Mouse (Mus musculus): ENCODE results near the gene Aco2. TPM values are rescaled to one million over a fixed set of nuclear protein-coding genes. Genes with fewer than 3 reads are reported as not detected.
A peak's percentile ranks its signal among the peaks of the same experiment; 100 is the strongest.

The Aco2 gene
- polyA plus RNA-seq, 1 experiment from 2014 or later, result 180 TPM

GRCm38 (mm10) chr15:81937098-81937972 lies 65.2 kb downstream of the Aco2 start:
- peak; percentile 37; the same call in 1 of the 2 replicates for ATAC-seq (ENCODE audit: low read depth)

GRCm38 (mm10) chr15:81938246-81938645 lies 66.1 kb downstream of the Aco2 start:
- H3K27me3 ChIP-seq (ENCODE audit: control insufficient read depth, insufficient read depth, low read depth, low read length), result no peaks in the 10 kb centered on the region; the same call in 1 of the 2 replicates
- no peak overlapping the region for H3K9ac ChIP-seq (ENCODE audit: low read length)
- H3K4me3 ChIP-seq (ENCODE audit: low read length), result no peak overlapping the region
- no peaks in the 10 kb centered on the region for H3K9me3 ChIP-seq (ENCODE audit: control insufficient read depth, low read length)
- WGBS, result 20% methylated on average over 2 of the region's 2 CpGs
- ATAC-seq (ENCODE audit: low read depth), result peak; percentile 39; the same call in 1 of the 2 replicates
- H3K27ac ChIP-seq (ENCODE audit: low read length), result no peak overlapping the region
- H3K4me2 ChIP-seq (ENCODE audit: low read depth, low read length), result no peak overlapping the region
- peaks cover 17% of the 10 kb centered on the region for H3K4me1 ChIP-seq (replicated peaks; ENCODE audit: control insufficient read depth, insufficient read depth, low read length)
- no peaks in the 10 kb centered on the region for H3K36me3 ChIP-seq (ENCODE audit: control insufficient read depth, insufficient read depth, low read length)

More at GRCm38 (mm10) chr15:81937098-81937972, 65.2 kb downstream of the Aco2 start:
- Histone ChIP-seq H3K27me3 (ENCODE audit: control insufficient read depth, insufficient read depth, low read depth, low read length) (no peaks in the 10 kb centered on the region; the same call in 1 of the 2 replicates), H3K4me2 (ENCODE audit: low read depth, low read length) (peak overlapping the region; percentile 66), H3K36me3 (ENCODE audit: control insufficient read depth, insufficient read depth, low read length) (no peaks in the 10 kb centered on the region), H3K4me3 (ENCODE audit: low read length) (peak overlapping the region; percentile 36), H3K4me1 (replicated peaks; ENCODE audit: control insufficient read depth, insufficient read depth, low read length) (peaks cover 17% of the 10 kb centered on the region), H3K27ac (ENCODE audit: low read length) (peak overlapping the region; percentile 36; the same call in 1 of the 2 replicates), H3K9me3 (ENCODE audit: control insufficient read depth, low read length) (no peaks in the 10 kb centered on the region), H3K9ac (ENCODE audit: low read length) (peak overlapping the region; percentile 61)
- 10% methylated on average over 19 of the region's 19 CpGs for WGBS

GRCm38 (mm10) chr15:81939157-81939715 lies 67.1 kb downstream of the Aco2 start:
- 80% methylated on average over 10 of the region's 10 CpGs for WGBS
- H3K36me3 ChIP-seq (ENCODE audit: control insufficient read depth, insufficient read depth, low read length), result no peaks in the 10 kb centered on the region
- no peak for ATAC-seq (ENCODE audit: low read depth)
- no peaks in the 10 kb centered on the region; the same call in 1 of the 2 replicates for H3K27me3 ChIP-seq (ENCODE audit: control insufficient read depth, insufficient read depth, low read depth, low read length)
- H3K4me2 ChIP-seq (ENCODE audit: low read depth, low read length), result no peak overlapping the region
- no peak overlapping the region for H3K27ac ChIP-seq (ENCODE audit: low read length)
- no peak overlapping the region for H3K9ac ChIP-seq (ENCODE audit: low read length)
- no peaks in the 10 kb centered on the region for H3K9me3 ChIP-seq (ENCODE audit: control insufficient read depth, low read length)
- no peak overlapping the region for H3K4me3 ChIP-seq (ENCODE audit: low read length)
- peaks cover 17% of the 10 kb centered on the region for H3K4me1 ChIP-seq (replicated peaks; ENCODE audit: control insufficient read depth, insufficient read depth, low read length)

- H3K9me3 ChIP-seq (ENCODE audit: control insufficient read depth, low read length), result no peaks in the 10 kb centered on the region
- H3K9ac ChIP-seq (ENCODE audit: low read length), result no peak overlapping the region
- ATAC-seq (ENCODE audit: low read depth), result no peak
- H3K4me3 ChIP-seq (ENCODE audit: low read length), result no peak overlapping the region
- H3K4me1 ChIP-seq (replicated peaks; ENCODE audit: control insufficient read depth, insufficient read depth, low read length), result peaks cover 17% of the 10 kb centered on the region
- WGBS, result 77% methylated on average over 4 of the region's 4 CpGs
- no peak overlapping the region for H3K27ac ChIP-seq (ENCODE audit: low read length)
- H3K4me2 ChIP-seq (ENCODE audit: low read depth, low read length), result no peak overlapping the region
- no peaks in the 10 kb centered on the region for H3K36me3 ChIP-seq (ENCODE audit: control insufficient read depth, insufficient read depth, low read length)
- H3K27me3 ChIP-seq (ENCODE audit: control insufficient read depth, insufficient read depth, low read depth, low read length), result no peaks in the 10 kb centered on the region; the same call in 1 of the 2 replicates
These were observed 67.7 kb downstream of the Aco2 start for GRCm38 (mm10) chr15:81939774-81940173.

GRCm38 (mm10) chr15:81940219-81940618 lies 68.1 kb downstream of the Aco2 start:
- H3K27ac ChIP-seq (ENCODE audit: low read length), result no peak overlapping the region
- no peaks in the 10 kb centered on the region for H3K9me3 ChIP-seq (ENCODE audit: control insufficient read depth, low read length)
- 82% methylated on average over 5 of the region's 5 CpGs for WGBS
- peaks cover 17% of the 10 kb centered on the region for H3K4me1 ChIP-seq (replicated peaks; ENCODE audit: control insufficient read depth, insufficient read depth, low read length)
- no peaks in the 10 kb centered on the region; the same call in 1 of the 2 replicates for H3K27me3 ChIP-seq (ENCODE audit: control insufficient read depth, insufficient read depth, low read depth, low read length)
- ATAC-seq (ENCODE audit: low read depth), result no peak
- no peak overlapping the region for H3K4me2 ChIP-seq (ENCODE audit: low read depth, low read length)
- H3K4me3 ChIP-seq (ENCODE audit: low read length), result no peak overlapping the region
- no peaks in the 10 kb centered on the region for H3K36me3 ChIP-seq (ENCODE audit: control insufficient read depth, insufficient read depth, low read length)
- H3K9ac ChIP-seq (ENCODE audit: low read length), result no peak overlapping the region

GRCm38 (mm10) chr15:81941010-81941409 lies 68.9 kb downstream of the Aco2 start:
- H3K27ac ChIP-seq (ENCODE audit: low read length), result no peak overlapping the region
- H3K36me3 ChIP-seq (ENCODE audit: control insufficient read depth, insufficient read depth, low read length), result no peaks in the 10 kb centered on the region
- no peaks in the 10 kb centered on the region for H3K9me3 ChIP-seq (ENCODE audit: control insufficient read depth, low read length)
- no peak overlapping the region for H3K4me3 ChIP-seq (ENCODE audit: low read length)
- no peak overlapping the region for H3K4me2 ChIP-seq (ENCODE audit: low read depth, low read length)
- no peaks in the 10 kb centered on the region; the same call in 1 of the 2 replicates for H3K27me3 ChIP-seq (ENCODE audit: control insufficient read depth, insufficient read depth, low read depth, low read length)
- H3K9ac ChIP-seq (ENCODE audit: low read length), result no peak overlapping the region
- peaks cover 17% of the 10 kb centered on the region for H3K4me1 ChIP-seq (replicated peaks; ENCODE audit: control insufficient read depth, insufficient read depth, low read length)
- WGBS, result 86% methylated on average over 2 of the region's 2 CpGs
- no peak for ATAC-seq (ENCODE audit: low read depth)

- no peak; the same call in 1 of the 2 replicates for ATAC-seq (ENCODE audit: low read depth)
These were observed 71.2 kb downstream of the Aco2 start for GRCm38 (mm10) chr15:81943176-81943749.

GRCm38 (mm10) chr15:81949076-81949475 lies 77.0 kb downstream of the Aco2 start:
- Histone ChIP-seq H3K36me3 (ENCODE audit: control insufficient read depth, insufficient read depth, low read length) (peaks cover 7% of the 10 kb centered on the region), H3K9me3 (ENCODE audit: control insufficient read depth, low read length) (no peaks in the 10 kb centered on the region), H3K27me3 (ENCODE audit: control insufficient read depth, insufficient read depth, low read depth, low read length) (no peaks in the 10 kb centered on the region), H3K27ac (ENCODE audit: low read length) (no peak overlapping the region), H3K4me2 (ENCODE audit: low read depth, low read length) (no peak overlapping the region), H3K9ac (ENCODE audit: low read length) (no peak overlapping the region), H3K4me3 (ENCODE audit: low read length) (no peak overlapping the region), H3K4me1 (replicated peaks; ENCODE audit: control insufficient read depth, insufficient read depth, low read length) (no peaks in the 10 kb centered on the region)
- no peak for ATAC-seq (ENCODE audit: low read depth)
- WGBS, result 72% methylated on average over 10 of the region's 10 CpGs

More at GRCm38 (mm10) chr15:81943176-81943749, 71.2 kb downstream of the Aco2 start:
- Histone ChIP-seq H3K27me3 (ENCODE audit: control insufficient read depth, insufficient read depth, low read depth, low read length) (no peaks in the 10 kb centered on the region), H3K9ac (ENCODE audit: low read length) (no peak overlapping the region), H3K4me3 (ENCODE audit: low read length) (no peak overlapping the region), H3K9me3 (ENCODE audit: control insufficient read depth, low read length) (no peaks in the 10 kb centered on the region), H3K4me1 (replicated peaks; ENCODE audit: control insufficient read depth, insufficient read depth, low read length) (no peaks in the 10 kb centered on the region), H3K4me2 (ENCODE audit: low read depth, low read length) (no peak overlapping the region), H3K27ac (ENCODE audit: low read length) (no peak overlapping the region), H3K36me3 (ENCODE audit: control insufficient read depth, insufficient read depth, low read length) (no peaks in the 10 kb centered on the region)
- 23% methylated on average over 9 of the region's 9 CpGs for WGBS

Data from lung, embryonic 16.5 days (tissue).